Mouse (Mus musculus): ENCODE measurements around the gene Exoc6.

DNA sequence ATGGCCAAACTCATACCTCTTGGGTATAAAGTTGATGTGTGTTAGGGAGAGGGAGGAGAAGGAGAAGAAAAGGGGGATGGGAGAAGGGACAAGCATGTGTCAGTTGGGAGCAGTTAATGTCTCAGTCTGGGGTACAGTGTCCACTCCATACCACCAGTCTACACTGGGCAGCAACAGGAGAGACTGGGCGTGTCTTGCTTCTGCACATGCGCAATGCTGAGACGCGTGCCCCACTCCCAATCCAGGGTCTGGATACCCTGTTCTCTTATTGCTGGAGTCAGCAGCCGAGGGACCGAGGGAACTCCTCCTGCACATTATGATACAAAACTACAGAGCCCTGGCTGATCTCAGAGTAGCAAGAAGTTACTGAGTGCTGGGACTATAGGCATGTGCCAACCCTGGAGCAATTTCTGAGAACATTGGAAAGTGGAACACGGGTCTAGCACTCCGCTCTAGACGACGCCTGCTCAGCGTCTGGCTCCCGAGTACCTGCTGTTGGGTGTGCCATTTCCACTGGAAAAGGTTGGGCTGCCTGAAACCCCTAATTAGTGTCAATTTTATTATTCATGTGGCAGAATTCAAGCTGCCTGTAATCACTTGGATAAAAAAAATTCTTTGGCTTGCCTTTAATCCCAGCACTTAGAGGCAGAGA is 166.4 kb downstream of the Exoc6 start:
- no peak for TF ChIP-seq GATA1 (IDR thresholded peaks at IDR 0.05; ENCODE audit: borderline replicate concordance, low read length)
- TF ChIP-seq FLI1 (IDR thresholded peaks at IDR 0.05; ENCODE audit: low read length) = no peak
